Mouse (Mus musculus) myocyte (in vitro differentiated cells): Measurements from ENCODE around the gene Dhx30.

Experiments
- CEBPB ChIP-seq: IDR thresholded peaks from 2 replicates; pipeline ENCODE4 v1.6.1; 2011; ENCODE audit warnings: mild to moderate bottlenecking, moderate library complexity; ENCODE audit not compliant: poor library complexity, insufficient read depth, severe bottlenecking
- E2F4 ChIP-seq: IDR thresholded peaks from one replicate; pipeline ENCODE4 v1.6.1; 2011; ENCODE audit warnings: mild to moderate bottlenecking, control low read depth, moderate library complexity; ENCODE audit not compliant: insufficient read depth
- MAX ChIP-seq: IDR thresholded peaks from one replicate; pipeline ENCODE4 v1.6.1; 2011; ENCODE audit warnings: low read depth, mild to moderate bottlenecking, control low read depth
- MYOD1 ChIP-seq, 3 experiments: IDR thresholded peaks; one replicate each; pipeline ENCODE4 v1.6.1; 2011; ENCODE audit warnings: control low read depth in 2 of 3, low read depth in 2 of 3, mild to moderate bottlenecking in 2 of 3, moderate library complexity in 1 of 3; ENCODE audit not compliant: insufficient read length in 2 of 3, control insufficient read depth in 1 of 3
- POLR2A ChIP-seq: IDR thresholded peaks from one replicate; pipeline ENCODE4 v1.6.1; 2011; ENCODE audit warnings: low read depth, mild to moderate bottlenecking, control low read depth, moderate library complexity; ENCODE audit not compliant: insufficient read length
- POLR2AphosphoS2 ChIP-seq: IDR thresholded peaks from one replicate; pipeline ENCODE4 v1.6.1; 2011; ENCODE audit warnings: low read depth, control low read depth; ENCODE audit not compliant: insufficient read length
- TCF12 ChIP-seq: IDR thresholded peaks from one replicate; pipeline ENCODE4 v1.6.1; 2011; ENCODE audit warnings: mild to moderate bottlenecking, control low read depth; ENCODE audit not compliant: poor library complexity, insufficient read depth, severe bottlenecking
- TCF3 ChIP-seq: IDR thresholded peaks from one replicate; pipeline ENCODE4 v1.6.1; 2011; ENCODE audit warnings: low read depth, control low read depth; ENCODE audit not compliant: insufficient read length
- USF1 ChIP-seq: IDR thresholded peaks from one replicate; pipeline ENCODE4 v1.6.1; 2011; ENCODE audit warnings: low read depth, mild to moderate bottlenecking, control low read depth, moderate library complexity

GRCm38 (mm10) chr9:110070358-110070757 is 47.3 kb downstream of the Dhx30 start:
- no peak for TF ChIP-seq CEBPB
- no peak for TF ChIP-seq POLR2A
- no peak for TF ChIP-seq TCF3
- TF ChIP-seq TCF12: no peak
- peak; percentile 28 for TF ChIP-seq POLR2AphosphoS2
- no peak for TF ChIP-seq MAX
- TF ChIP-seq USF1: no peak
- TF ChIP-seq MYOD1 (IDR thresholded peaks at IDR 0.05; ENCODE audit: control insufficient read depth in 1 of 3, insufficient read length in 2 of 3, low read depth in 2 of 3): no peak
- TF ChIP-seq E2F4: no peak
